Mouse (Mus musculus) adrenal gland, adult 18-20 months (tissue): ENCODE results near the gene Dedd. TPM values are rescaled to one million over a fixed set of nuclear protein-coding genes. Genes with fewer than 3 reads are reported as not detected.

Source experiments
- DNase-seq, 2 experiments: peaks; one replicate each; pipeline ENCODE4 v3.0.0; 2021 to 2022; ENCODE audit warnings: low spot score in 2 of 2
- total RNA-seq, 2 experiments: library from RNA; stranded (reverse); gene quantifications; 1 replicate in 1 of 2; 2 replicates in 1 of 2; pipeline ENCODE4 v1.2.3; 2021

Gene Dedd
- total RNA-seq, 2 experiments from 2014 or later, result 38.1 to 38.3 TPM

DNA sequence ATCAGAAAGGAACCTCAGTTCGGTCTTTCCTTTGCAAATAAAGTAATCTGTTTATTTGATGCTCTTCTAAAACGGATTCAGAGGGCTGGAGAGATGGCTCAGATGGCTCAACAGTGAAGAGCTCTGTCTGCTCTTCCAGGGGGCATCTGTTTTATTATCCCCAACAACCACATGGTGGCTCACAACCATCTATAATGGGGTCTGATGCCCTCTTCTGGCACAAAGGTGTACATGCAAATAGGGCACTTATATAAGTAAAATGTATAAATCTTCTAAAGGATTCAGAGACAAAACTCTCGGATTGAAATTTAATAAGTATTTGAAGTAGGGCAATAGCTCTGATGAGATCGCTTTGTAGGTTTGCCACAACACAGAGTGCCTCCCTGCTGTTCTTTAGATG, 29.5 kb downstream of the Dedd start:
- no peak for DNase-seq

DNA sequence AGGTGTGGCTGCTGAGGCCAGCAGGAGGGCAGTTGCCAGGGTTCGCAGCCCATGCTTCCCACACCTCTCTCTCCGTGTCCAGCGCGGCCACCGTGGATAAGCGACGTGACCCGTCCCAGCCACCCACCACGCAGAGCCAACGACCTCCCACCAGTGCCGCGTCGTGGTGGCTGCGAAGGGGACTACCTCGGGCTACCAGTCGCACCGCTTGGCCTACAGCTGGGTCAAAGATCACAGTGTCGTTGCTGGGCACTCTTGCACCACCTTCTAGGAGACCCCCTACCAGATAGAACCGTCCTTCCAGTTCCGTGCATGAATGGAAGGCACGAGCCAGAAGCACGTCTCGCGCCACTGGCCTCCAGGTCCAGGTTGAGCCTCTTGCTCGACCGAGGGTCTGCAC, 31.3 kb downstream of the Dedd start:
- peak in 1 of 2 experiments; percentile 33 for DNase-seq

DNA sequence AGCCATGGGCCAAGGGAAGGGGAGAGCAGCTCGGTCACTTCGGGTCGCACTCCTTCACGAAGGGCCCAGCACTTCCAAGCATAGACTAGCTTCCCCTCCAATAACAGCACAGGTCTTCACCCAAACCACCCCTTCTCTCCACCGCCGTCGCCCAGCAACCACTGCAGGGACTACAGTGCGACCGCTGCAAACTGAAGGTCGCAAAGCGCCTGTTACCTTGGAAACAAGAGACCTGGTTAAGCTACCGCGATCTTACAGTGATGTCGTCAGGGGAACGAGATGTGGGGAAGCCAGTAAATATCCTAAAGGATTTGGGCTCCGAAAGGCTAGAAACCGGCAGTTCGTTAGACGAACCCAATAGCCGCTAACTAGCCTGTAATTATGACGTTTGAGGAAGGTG, 31.7 kb downstream of the Dedd start, which contains the start of gene Klhdc9:
Gene Klhdc9 (minus strand): TSS at position 143 of the 400 bp plus-strand sequence.
- peak; percentile 53 to 64 for DNase-seq

DNA sequence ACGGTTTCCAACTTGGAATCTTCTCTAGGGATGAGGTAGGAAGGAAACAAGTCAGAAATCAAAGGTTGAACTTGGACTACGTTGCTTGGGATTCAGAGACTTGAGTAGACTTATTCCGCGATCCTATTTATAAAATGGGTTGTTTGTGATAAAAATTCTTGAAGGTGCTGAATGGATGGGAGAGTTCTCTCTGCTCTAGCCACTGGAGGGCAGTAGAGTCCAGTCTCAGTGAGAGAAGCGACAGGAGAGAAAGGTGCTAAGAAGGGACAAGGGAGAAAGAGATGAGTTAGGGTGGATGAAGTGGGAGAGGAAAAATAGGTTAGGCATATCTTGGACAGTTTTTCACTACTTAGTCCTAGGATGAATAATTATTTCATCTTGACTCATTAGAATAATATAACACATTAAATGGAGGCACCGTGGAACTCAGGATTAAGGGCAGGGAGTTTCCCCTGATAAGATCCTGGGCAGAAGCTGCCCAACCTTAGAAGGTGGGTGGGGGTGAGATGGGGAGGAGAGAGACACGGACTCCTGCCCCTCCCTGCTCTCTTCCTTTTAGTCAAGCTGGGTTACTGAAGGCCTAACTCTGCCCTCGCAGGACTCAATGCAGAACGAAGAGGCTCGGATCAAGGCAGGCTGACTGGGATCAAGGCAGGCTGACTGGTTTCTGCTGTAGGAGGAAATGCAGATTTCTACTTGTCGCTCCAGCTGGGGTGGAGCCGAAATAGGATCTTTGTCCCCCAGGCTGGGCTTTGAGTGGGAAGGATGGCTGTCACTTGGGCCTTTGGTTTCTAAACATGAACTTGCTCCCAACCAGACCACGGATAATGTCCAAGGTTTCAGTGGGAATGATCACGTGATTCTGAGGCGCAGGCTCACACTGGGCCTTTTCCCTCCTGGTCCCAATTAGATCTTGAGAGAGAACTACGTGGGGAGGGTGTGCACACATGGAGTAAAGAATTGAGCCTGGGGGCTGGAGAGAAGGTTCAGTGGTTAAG, 32.5 kb downstream of the Dedd start:
- DNase-seq, result peak; percentile 59 to 61

DNA sequence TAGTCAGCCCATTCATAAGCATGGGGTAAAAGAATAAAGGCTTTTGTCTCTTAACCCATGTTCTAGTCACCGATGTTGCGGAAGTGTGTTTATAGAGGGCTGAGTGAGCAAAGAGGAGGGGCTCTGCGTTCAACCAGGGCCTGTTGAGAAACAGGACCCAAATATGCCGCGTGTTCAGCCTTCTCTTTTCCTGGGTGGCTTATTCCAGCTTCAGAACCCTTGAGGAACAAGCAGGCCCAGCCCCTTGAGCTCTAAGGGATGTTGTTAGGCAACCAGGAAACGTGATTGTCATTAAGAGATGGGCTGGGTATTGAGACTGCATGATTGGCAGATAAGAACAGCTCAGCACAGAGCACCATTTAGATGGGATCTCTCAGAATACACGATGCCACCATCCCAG, 37.0 kb downstream of the Dedd start:
- DNase-seq, result no peak

DNA sequence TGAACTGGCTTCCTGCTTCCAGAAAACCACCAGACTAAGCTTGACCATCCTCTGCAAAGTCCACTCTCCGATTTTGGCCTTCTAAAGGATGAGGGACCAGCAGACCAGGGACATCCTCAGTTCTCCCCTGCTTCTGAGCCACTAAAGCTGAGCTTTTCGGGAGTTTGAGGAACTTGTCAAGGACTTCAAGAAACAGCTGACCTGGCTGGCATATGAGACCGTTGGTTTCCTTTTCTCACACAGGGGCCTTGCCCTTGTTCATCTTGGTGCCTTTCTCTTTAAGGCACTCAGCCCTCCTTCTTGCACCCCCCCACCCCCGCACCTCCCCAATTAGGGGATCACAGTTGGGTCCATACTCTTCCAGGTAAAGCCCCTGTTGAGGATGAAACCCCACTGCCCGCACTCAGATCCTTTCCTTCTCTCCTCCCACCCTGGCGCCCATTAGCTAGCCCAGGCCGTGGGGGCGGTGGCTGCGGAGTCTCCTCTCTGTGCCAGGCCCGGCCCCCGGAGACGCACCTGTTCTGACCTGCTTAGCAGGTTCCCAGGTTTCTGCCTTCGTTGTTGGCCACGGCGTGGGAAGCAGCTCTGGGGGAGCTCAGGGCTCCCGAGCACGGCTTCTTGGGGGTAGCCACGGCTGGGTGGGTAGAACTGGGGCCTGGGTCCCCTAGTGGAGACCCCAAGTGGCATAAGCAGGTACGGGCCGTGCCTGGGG, 41.1 kb downstream of the Dedd start, which contains the start of gene Nectin4:
Gene Nectin4 (plus strand): TSS at position 255 of the 712 bp plus-strand sequence.
- DNase-seq, result no peak

DNA sequence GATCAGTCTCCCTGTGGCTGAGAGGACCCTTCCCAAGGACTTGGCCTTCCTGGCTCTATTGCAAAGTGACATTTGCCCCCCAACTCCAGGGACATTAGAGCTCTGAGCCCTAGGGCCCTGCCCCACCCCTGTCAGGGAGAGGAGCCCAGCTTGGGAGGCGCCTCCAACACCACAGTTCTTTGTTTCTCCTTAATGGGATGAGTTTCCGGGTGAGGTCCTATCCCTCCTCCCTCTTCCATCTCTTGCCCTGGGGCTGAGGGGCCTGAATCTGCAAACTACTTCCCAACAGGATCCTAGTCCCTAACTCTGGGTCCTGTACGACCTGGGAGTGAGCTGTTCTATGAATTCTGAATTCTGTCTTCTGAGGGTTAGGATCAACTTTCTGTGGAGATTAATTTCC, 43.9 kb downstream of the Dedd start:
- DNase-seq, result no peak

DNA sequence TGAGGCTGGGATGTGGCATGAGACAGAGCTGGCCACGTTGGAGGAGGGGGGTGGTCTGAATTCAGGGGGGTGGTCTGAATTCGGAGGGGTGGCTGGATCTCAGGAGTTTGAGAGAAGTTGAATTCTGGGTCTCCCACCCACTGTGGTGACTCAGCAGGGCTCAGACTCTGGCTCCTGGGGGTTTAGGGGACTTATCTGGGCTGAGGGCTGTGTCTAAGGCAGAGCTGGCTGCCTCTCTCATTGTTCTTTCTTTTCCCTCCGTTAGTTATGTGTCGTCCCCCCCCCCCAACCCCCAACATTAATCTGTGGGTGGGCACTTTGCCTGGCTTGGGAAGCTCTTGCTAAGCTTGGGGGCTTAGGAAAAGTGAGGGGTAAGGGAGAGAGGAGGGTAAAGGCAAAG, 45.0 kb downstream of the Dedd start:
- no peak for DNase-seq

DNA sequence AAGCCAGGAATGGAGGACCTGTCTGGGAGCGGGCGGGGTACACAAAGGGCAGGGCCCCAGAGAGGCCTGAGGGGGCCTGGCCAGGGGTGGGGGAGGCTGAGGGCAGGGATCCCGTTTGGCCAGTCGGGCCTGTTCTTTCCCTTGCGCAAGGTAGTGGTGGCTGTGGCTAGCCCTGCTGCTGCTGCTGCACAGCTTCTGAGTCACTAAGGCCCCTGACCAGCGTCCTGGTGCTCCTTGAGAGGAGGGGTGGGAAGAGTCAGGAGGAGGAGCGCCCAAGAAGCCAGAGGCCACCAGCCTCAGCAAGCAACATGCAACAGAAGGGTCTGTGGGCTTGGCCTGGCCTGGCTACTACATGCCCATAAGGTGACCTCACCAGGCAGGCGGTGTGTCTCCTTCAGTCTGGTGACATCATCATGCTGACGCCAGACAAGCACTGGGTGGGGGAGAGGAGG, 46.7 kb downstream of the Dedd start:
- no peak for DNase-seq

DNA sequence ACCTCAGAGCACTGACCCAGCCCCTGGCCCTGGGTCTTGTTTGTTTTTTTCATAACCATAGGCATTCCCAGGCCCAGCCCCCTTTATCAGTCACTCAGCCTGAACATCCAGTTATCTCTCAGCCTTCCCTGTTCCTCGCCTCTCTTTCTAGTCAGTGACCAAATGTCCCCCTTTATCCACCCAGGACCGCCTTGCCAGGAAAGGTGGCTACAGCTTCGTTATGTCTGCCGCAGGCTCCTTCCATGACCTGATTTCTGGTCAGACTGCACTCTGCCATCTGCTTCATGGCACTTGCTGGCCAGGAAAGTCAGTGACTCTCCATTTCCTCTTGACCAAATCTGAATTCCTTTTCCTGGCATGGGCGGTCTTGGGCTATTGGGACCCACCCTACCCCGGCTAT, 49.4 kb downstream of the Dedd start:
- no peak for DNase-seq

DNA sequence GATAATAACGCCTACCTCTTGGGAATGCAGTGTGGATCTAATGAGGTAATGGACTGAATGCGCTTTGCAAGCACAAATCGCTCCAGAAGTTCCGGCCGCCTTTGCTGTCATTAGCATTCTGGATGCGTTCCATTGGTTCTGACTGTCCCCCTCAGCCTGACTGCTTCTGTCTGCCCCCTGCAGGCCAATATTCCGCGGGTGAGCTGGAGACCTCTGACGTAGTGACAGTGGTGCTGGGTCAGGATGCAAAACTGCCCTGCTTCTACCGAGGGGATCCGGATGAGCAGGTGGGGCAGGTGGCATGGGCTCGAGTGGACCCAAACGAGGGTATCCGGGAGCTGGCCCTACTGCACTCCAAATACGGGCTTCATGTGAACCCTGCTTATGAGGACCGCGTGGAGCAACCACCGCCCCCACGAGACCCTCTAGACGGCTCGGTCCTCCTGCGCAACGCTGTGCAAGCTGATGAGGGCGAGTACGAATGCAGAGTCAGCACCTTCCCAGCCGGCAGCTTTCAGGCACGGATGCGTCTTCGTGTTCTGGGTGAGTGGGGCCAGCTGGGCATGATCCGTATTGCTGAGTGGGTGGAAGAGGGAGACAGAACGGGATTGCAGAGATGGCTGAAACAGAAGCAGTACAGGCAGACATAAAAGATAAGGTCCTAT, 51.1 kb downstream of the Dedd start:
- peak; percentile 63 to 72 for DNase-seq

DNA sequence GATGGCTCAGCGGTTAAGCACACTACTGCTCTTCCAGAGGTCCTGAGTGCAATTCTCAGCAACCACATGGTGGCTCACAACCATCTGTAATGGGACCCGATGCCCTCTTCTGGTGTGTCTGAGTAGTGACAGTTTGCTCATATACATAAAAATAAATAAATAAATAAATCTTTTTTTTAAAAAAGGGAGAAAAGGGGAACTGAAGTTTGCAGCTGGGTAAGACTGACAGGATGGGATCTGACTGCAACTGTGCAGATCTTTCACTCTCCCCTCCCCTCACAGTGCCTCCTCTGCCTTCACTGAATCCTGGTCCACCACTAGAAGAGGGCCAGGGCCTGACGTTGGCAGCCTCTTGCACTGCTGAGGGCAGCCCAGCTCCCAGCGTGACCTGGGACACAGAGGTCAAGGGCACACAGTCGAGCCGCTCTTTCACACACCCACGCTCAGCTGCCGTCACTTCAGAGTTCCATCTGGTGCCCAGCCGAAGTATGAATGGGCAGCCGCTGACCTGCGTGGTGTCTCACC, 53.2 kb downstream of the Dedd start:
- DNase-seq, result no peak

DNA sequence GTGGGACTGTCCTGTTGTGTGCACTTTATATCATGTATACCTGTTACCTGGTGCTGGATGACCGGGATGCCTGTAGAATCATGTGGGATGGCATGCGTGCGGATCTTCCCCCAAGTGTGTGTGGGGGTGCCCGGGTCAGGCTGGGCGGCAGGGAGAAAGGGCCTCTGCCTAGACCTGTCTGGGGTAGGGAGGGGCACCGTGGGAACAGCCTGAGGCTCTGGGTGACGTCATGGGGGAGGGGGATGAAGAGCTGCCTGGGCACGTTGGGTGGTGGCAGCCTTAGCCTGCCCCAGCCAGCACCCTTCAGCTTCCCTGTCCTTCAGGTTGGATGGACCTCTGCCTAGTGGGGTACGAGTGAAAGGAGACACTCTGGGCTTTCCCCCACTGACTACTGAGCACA, 55.4 kb downstream of the Dedd start:
- DNase-seq, result no peak

DNA sequence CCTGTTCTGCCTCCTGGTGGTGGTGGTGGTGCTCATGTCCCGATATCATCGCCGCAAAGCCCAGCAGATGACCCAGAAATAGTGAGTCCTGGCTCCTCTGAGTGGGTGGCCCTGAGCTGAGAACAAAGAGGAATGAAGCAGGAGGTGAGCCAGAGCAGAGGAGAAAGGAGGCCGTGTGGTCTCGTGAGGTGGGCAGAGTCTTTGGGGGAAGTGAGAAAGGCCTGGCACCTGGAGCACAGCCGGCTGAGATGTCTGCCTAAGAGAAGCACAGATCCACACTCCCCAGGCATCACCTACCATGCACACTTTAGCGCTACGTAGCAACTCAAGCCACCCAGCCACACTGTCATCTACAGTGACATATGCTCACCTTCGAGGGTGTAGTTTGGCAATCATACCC, 56.2 kb downstream of the Dedd start:
- DNase-seq, result no peak

DNA sequence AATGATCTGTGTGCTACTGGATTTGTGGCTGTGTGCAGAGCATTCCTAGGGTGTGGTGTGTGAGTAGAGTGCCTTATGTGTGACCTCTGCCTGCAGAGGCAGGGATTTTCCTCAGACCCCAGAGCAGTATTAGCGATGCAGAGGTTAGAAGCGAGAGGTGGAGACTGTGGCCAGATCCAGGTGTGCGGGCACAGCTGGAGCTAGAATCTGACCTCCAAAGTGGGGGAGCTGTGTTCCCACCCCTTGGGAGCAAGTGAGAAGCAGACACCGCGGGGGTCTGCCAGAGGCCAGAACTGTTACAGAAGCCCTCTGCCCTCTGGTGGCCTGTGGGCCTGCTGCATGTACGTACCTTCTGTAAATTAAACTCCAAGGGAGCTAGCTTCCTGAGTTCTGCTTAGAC, 58.2 kb downstream of the Dedd start:
- DNase-seq, result no peak

DNA sequence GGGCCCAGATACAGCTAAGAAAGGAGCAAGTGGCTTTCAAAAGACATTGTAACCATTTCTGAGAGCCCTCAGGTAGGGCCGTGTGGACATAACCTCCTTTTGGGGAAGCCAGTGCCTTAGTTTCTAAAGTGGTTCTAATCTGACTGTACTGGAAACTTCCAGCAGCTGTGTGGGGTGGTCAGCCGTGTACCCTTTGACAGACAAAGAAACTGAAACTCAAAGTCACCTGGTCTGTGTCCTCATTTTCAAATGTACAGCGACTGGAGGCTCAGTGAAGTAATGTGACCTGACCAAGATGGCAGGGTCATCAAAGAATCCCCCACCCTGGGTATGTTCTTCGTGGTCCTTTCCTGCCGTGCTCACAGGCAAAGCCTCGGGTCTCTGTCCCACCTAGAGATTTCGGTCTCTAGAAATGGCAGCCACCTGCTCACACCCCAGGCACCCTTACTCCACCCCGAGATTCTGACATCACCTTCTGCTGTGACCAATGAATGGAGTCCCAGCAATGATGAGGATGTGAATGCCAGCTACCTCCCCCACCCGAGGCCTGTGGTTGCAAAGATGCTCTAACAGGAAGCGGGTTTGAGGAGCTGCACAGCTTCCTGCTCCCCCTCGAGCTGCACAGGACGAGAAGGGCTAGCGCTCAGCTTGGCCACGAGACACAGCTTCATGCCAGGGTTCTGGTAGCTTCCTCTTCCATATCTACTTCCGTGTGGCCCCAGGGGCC, 59.6 kb downstream of the Dedd start, which contains the start of gene Arhgap30:
Gene Arhgap30 (plus strand): TSS at position 579 of the 727 bp plus-strand sequence.
- DNase-seq, result no peak

DNA sequence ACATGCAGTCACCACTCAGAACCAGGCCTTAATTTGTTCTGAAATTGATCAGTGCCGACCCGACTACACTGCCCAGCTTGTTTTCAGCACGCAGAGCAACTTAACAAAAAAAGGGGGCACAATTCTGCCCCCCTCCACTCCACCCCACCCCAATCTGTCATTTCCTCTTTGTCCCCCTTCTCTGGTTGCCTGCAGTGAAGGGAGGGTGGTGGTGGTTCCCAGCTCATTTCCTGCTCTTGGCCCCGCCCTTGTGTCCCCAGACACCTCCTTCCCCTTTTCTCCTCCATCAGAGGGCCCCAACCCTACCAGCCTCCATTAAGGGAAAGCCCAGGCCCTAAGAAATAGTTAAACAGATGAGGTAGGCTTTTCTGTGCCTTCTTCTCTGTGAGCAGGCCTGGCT, 61.2 kb downstream of the Dedd start:
- no peak for DNase-seq
